Mouse (Mus musculus) hindbrain, embryonic 14.5 days (tissue): ENCODE data around the gene Lgi4. TPM values are rescaled to one million over a fixed set of nuclear protein-coding genes. Genes with fewer than 3 reads are reported as not detected.
A peak's percentile ranks its signal among the peaks of the same experiment; 100 is the strongest.

Experiments used
- ATAC-seq: fragments of 200-750 bp; cut with Nextera tagmentation; 2 replicates; pipeline ENCODE4 v1.8.0; 2017; ENCODE audit warnings: moderate number of reproducible peaks, mild to moderate bottlenecking, moderate TSS enrichment, moderate library complexity; ENCODE audit not compliant: low FRiP score
- DNase-seq: peaks from one replicate; pipeline ENCODE4 v3.0.0-alpha.2; 2015; ENCODE audit warnings: low spot score
- H3K27ac ChIP-seq: fragments of 300-500 bp; sonication (generic); 2 replicates; pipeline ENCODE4 v1.5.1; 2014; ENCODE audit warnings: mild to moderate bottlenecking, moderate library complexity
- H3K27me3 ChIP-seq: fragments of 300-500 bp; sonication (generic); 2 replicates; pipeline ENCODE4 v1.6.1; 2014; ENCODE audit warnings: mild to moderate bottlenecking, low read length, mixed read lengths; ENCODE audit not compliant: control insufficient read depth, insufficient read depth
- H3K36me3 ChIP-seq: fragments of 300-500 bp; sonication (generic); replicated peaks from 2 replicates; pipeline ENCODE4 v1.6.1; 2014; ENCODE audit not compliant: control insufficient read depth, insufficient read depth
- H3K4me1 ChIP-seq: fragments of 300-500 bp; sonication (generic); replicated peaks from 2 replicates; pipeline ENCODE4 v1.6.1; 2014; ENCODE audit warnings: antibody characterized with exemption, low read length, mixed read lengths; ENCODE audit not compliant: control insufficient read depth, insufficient read depth
- H3K4me2 ChIP-seq: fragments of 300-500 bp; sonication (generic); replicated peaks from 2 replicates; pipeline ENCODE4 v1.6.1; 2014; ENCODE audit warnings: mild to moderate bottlenecking, moderate library complexity
- H3K4me3 ChIP-seq: fragments of 300-500 bp; sonication (generic); replicated peaks from 2 replicates; pipeline ENCODE4 v1.5.1; 2014; ENCODE audit warnings: mild to moderate bottlenecking, low read length
- H3K9ac ChIP-seq: fragments of 300-500 bp; sonication (generic); 2 replicates; pipeline ENCODE4 v1.6.1; 2014
- H3K9me3 ChIP-seq: fragments of 300-500 bp; sonication (generic); 2 replicates; pipeline ENCODE4 v1.6.1; 2016; ENCODE audit warnings: low read length; ENCODE audit not compliant: control insufficient read depth
- WGBS: fragments of 180-500 bp; shearing (Covaris S2); extraction: QIAGEN DNeasy Blood & Tissue Kit; methylation state at CpG from one replicate; pipeline ENCODE4 v1.1.7; 2014; 5-methylcytosine and 5-hydroxymethylcytosine counted together
- polyA plus RNA-seq: library from polyadenylated mRNA; unstranded; fragments of >200 nt; fragmentation: Nextera tagmentation; extraction: Ambion mirVana; gene quantifications from 2 replicates; pipeline ENCODE4 v1.2.1, GENCODE M21; 2014

The Lgi4 gene
- polyA plus RNA-seq, 1 experiment from 2014 or later = 0.28 TPM

DNA sequence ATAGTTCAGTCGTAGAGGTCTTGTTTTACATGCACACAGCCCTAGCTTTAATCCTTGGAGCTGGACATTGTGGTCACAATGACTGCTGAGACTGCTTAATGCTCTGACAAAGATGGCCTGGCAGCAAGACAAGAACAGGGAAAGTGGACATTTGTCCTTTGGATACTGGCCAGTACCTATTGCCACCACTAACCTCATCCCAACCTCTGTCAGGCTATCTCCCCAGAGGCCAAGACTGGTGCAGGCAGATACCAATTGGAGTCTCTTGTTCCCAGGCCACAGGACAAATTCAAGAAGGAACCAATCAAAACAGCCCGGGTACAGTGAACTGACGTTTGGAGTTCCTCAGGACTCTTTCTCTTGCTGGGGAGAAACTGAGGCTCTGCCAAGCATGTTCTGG, 29.1 kb downstream of the Lgi4 start:
- no peak for ATAC-seq

DNA sequence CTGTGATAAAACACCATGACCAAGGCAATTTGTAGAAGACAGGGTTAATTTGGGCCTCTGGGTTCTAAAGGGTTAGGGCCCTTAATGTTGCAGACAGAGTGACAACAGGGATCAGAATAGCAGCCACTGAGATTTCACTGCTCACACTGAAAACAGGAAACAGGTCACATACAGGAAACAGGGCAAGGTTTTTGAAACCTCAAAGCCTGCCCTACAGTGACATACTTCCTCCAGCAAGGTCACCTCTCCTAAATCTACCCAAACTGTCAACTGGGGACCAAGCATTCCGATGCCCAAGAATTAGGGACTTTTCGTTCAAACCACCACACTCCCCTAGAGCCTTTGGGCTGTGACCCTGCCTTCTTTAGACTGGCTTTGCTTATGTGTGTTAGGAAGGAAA, 30.6 kb downstream of the Lgi4 start:
- DNase-seq = no peak
- H3K9ac ChIP-seq = no peak overlapping the region
- H3K4me1 ChIP-seq = no peaks in the 10 kb centered on the region
- ATAC-seq = no peak
- H3K4me2 ChIP-seq = no peak overlapping the region
- H3K27me3 ChIP-seq = no peaks in the 10 kb centered on the region
- H3K27ac ChIP-seq = no peak overlapping the region
- H3K9me3 ChIP-seq = no peaks in the 10 kb centered on the region
- H3K4me3 ChIP-seq = no peak overlapping the region
- no peaks in the 10 kb centered on the region for H3K36me3 ChIP-seq
- 92% methylated on average over 2 of the region's 2 CpGs for WGBS

More for the DNA sequence above, 29.1 kb downstream of the Lgi4 start:
- Histone ChIP-seq H3K4me2 (no peak overlapping the region), H3K9ac (no peak overlapping the region), H3K27ac (no peak overlapping the region), H3K9me3 (no peaks in the 10 kb centered on the region), H3K4me3 (no peak overlapping the region), H3K4me1 (0 out of 2 replicates have a peak, but pooled peaks cover under 1% of the 10 kb centered on the region), H3K27me3 (no peaks in the 10 kb centered on the region), H3K36me3 (no peaks in the 10 kb centered on the region)
- no peak for DNase-seq
- WGBS = 70% methylated on average over 3 of the region's 3 CpGs

DNA sequence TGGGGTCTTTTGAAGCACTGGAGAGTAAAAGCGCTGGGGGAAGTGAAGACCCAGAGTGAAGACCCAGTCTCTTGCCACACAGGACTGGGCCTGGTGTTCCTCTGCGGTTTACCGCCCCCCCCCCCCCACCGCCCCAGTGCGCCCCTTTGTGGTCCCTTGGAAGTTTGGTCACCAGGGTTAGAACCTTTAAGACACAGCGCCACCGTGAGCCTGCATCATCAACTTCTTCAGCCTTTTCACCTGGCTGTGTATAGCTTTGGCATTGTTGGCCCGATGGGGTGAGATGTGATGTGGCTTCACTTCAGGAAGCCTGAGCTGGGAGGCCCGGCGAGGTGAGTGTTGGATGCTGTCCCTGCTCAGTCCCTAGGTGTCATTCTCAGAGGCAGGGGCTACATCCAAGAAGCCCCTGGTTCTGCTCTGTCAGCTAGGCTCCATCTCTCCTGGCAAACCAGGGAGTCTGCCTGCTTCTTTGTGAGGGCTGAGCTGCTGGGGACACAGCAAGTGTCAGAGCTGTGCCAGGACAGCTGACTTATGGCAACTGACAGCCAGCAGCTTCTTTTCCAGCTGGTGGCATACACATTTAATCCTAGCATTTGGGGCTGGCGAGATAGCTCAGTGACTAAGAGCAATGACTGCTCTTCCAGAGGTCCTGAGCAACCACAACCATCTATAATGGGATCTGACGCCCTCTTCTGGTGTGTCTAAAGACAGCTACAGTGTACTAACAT, 35.8 kb downstream of the Lgi4 start:
- Histone ChIP-seq H3K4me3 (no peak overlapping the region), H3K4me1 (no peaks in the 10 kb centered on the region), H3K27me3 (no peaks in the 10 kb centered on the region), H3K9ac (no peak overlapping the region), H3K27ac (no peak overlapping the region), H3K36me3 (no peaks in the 10 kb centered on the region), H3K9me3 (no peaks in the 10 kb centered on the region), H3K4me2 (no peak overlapping the region)
- DNase-seq = no peak
- 26% methylated on average over 12 of the region's 12 CpGs for WGBS
- no peak for ATAC-seq

DNA sequence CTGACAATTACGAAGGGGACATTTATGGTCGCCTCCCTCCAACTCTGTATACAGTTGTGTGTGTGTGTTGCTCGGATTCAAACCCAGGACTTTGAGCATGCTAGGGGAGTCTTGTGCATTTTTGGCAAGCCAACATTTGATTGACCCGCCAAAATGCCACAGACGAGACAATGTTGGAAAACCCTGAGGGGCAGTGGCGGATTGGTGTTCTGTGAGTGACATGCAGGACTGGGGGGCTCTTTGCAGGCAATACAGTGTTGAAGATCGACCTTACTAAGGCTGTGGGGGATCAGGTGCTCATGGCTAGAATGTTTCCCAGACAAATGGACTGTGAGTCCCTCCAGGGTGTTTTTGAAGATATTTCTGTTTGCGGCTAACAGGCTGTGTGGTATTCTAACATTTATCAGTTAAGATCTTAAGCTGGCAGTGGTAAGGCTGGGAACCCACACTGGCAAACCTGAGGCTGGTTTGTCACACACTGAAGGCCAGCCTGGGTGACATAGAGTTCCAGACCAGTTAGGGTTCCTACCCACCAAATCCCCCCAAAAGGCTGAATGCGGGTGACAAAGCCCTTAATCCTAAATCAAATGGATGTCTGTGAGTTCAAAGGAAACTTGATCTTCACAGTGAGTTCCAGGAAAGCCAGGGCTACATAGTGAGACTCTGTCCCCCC, 37.9 kb downstream of the Lgi4 start:
- no peak for ATAC-seq
- no peaks in the 10 kb centered on the region for H3K36me3 ChIP-seq
- 75% methylated on average over 9 of the region's 9 CpGs for WGBS

DNA sequence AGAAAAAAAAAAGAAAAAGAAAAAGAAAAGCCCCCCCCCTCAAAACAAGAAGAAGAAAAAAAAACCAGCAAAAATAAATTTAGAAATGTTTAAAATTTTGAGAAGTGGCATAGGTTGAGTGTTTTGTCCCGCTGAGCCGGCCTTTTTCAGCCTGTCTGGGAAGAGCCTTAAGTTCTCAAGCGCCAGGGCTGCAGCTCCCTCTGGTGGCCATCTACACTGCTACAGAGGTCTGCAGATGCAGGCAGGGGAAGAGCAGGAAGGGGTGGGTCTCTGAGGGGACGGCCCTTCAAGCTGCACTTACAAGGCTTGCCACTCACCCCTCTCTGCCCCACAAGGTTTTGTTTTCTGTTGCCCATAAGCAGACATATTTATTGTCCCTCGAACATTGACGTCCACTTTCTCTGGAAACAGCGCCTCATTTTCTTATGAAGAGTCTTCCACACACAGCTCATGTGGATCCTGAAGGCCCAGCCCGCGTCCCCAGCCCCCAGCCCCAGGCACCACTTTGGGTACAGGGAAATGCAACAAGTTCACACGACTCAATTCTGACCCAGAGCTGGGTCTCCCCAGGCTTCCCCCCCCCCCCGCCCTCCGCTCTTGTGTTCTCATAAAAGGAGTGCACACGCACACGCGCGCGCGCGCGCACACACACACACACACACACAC, 38.6 kb downstream of the Lgi4 start:
- Histone ChIP-seq H3K9ac (no peak overlapping the region), H3K4me1 (no peaks in the 10 kb centered on the region), H3K4me2 (peak overlapping the region; percentile 39), H3K4me3 (peak overlapping the region; percentile 9; the same call in 1 of the 2 replicates), H3K9me3 (no peaks in the 10 kb centered on the region), H3K27me3 (no peaks in the 10 kb centered on the region), H3K36me3 (no peaks in the 10 kb centered on the region), H3K27ac (no peak overlapping the region)
- DNase-seq (peak; percentile 94), ATAC-seq (peak; percentile 93)
- 49% methylated on average over 20 of the region's 20 CpGs for WGBS

More for the DNA sequence above, 37.9 kb downstream of the Lgi4 start:
- Histone ChIP-seq H3K27me3 (no peaks in the 10 kb centered on the region), H3K27ac (no peak overlapping the region), H3K4me3 (no peak overlapping the region), H3K4me2 (no peak overlapping the region), H3K9ac (no peak overlapping the region), H3K4me1 (no peaks in the 10 kb centered on the region), H3K9me3 (no peaks in the 10 kb centered on the region)
- no peak for DNase-seq

DNA sequence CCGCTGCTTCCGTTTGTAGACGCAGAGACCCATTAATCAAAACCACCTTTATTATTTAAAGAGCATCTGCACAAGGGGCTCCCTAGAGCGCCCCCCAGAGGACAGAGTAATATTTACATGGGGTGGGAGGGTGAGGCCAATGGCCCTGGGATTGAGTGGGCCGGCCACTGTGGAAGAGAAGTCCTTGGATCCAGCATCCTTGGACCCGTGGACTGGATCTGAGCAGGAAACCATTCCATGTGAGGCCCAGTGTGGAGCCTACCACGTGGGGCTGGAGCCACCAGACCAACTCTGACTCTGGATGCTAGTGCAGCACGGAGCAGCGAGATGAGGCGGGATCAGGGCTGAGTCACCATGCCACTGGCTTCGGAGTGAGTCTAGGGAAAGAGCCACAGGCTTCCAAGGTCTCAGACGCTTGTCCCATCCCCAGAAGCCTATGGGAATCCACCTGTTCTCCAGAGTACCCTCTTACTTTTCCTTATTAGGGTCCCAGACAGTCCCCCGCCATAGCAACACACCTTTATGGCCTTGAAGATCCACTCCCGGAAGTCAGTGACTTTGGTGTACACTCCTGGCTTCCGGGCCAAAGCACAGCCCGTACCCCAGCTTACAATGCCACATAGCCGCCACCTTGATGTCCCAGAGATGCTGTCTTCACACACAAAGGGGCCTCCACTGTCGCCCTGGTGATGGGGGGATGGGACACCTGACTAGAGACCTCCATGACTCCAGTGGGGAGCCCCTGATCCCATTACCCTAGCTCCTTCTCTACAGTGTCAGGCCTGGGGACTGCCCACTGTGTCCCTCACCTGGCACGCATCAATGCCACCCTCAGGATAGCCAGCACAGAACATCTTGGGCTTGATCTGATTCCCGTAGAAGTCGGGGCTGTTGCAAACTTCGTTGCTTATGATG, 39.8 kb downstream of the Lgi4 start:
- Histone ChIP-seq H3K27ac (no peak overlapping the region), H3K4me1 (no peaks in the 10 kb centered on the region), H3K36me3 (no peaks in the 10 kb centered on the region), H3K9me3 (no peaks in the 10 kb centered on the region), H3K9ac (no peak overlapping the region), H3K27me3 (no peaks in the 10 kb centered on the region), H3K4me2 (no peak overlapping the region), H3K4me3 (no peak overlapping the region)
- no peak for DNase-seq
- 78% methylated on average over 22 of the region's 22 CpGs for WGBS
- ATAC-seq = no peak

DNA sequence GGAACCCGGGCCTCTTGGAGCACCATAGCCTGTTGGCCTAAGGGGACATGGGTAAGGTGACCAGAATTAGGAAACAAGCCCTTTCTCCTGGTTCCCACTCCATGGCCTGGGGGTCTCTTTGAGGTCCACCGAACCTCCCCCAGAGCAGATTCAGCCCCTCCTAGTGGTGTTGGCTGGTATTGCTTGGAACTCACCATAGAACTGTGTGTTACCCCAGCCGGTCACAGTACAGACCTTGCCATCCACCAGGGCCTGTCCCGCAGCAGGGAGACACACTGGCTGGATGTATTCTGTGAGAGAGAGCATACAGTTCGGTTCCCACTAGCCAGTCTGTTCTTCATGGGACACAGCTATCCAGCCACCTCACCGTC, 40.5 kb downstream of the Lgi4 start:
- Histone ChIP-seq H3K4me2 (no peak overlapping the region), H3K4me3 (no peak overlapping the region), H3K9me3 (no peaks in the 10 kb centered on the region), H3K27me3 (no peaks in the 10 kb centered on the region), H3K27ac (no peak overlapping the region), H3K9ac (no peak overlapping the region), H3K36me3 (no peaks in the 10 kb centered on the region), H3K4me1 (no peaks in the 10 kb centered on the region)
- ATAC-seq (no peak), DNase-seq (no peak)
- WGBS = 89% methylated on average over 6 of the region's 6 CpGs

DNA sequence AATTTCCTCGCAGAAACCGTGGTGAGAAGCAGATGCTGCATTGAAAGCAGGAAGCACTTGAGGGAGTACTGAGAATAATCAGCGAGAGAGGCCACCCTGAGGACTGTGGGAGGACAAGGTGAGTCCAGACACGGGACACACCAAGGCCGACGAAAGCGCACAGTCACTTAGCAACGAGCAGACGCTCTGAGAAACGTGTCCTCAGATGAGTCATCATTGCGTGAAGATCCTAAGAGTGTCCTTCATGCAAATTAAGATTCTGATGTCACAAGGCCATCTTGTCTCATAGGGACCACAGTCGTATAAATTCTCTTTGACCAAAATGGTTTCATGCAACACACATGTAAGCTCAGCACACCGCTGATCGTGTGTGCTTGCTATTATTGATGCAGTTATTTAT, 41.6 kb downstream of the Lgi4 start:
- Histone ChIP-seq H3K4me1 (no peaks in the 10 kb centered on the region), H3K9me3 (no peaks in the 10 kb centered on the region), H3K36me3 (no peaks in the 10 kb centered on the region), H3K27ac (no peak overlapping the region), H3K4me3 (no peak overlapping the region), H3K27me3 (no peaks in the 10 kb centered on the region), H3K9ac (no peak overlapping the region), H3K4me2 (no peak overlapping the region)
- 84% methylated on average over 14 of the region's 14 CpGs for WGBS
- DNase-seq (no peak), ATAC-seq (no peak)
